Mouse (Mus musculus): ENCODE results near the gene Lta.

DNA sequence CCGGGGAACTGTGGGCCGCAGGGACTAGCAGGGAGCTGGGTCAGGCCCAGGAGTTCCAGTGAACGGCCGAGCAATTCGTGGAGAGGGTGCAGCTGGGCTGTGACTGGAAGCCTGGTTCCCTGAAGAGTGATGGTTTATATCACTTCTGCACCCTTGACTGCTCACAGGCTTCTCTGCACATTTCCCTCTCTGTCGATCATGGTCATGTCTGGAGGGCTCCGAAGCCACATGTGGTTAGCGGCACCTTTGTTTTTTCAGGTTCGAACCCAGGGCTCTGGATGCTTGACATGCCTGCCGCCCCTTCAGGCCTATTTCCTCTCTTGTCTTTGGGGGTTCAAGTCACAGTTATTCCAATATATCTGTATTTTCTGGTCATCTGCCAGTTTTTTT lies 224 bp upstream of the Lta start:
- TF ChIP-seq CTCF (IDR thresholded peaks at IDR 0.05; ENCODE audit: control insufficient read depth, insufficient read depth, low read length) (no peak), POLR2A (IDR thresholded peaks at IDR 0.05; ENCODE audit: borderline replicate concordance, control insufficient read depth, low read depth, low read length) (no peak)
